Mouse (Mus musculus) MEL (cell line): ENCODE results near the gene Dop1a.
"Not testable (repeated sequence)": the region's sequence is repeated elsewhere in the genome, so short reads cannot be mapped to it uniquely, and the experiment has no call there.

Experiments used
- MAX ChIP-seq: IDR thresholded peaks from 2 replicates; pipeline ENCODE4 v1.6.1; 2011; ENCODE audit warnings: low read length, improper control_type of control experiment
- POLR2AphosphoS5 ChIP-seq: IDR thresholded peaks from 2 replicates; pipeline ENCODE4 v1.6.1; 2012; ENCODE audit warnings: low read depth, borderline replicate concordance, mild to moderate bottlenecking, inconsistent platforms, low read length, moderate library complexity, mixed read lengths
- RCOR1 ChIP-seq: IDR thresholded peaks from 2 replicates; pipeline ENCODE4 v1.6.1; 2012; ENCODE audit warnings: low read depth, mild to moderate bottlenecking, inconsistent platforms, low read length, improper control_type of control experiment
- SIN3A ChIP-seq: IDR thresholded peaks from 2 replicates; pipeline ENCODE4 v1.6.1; 2012; ENCODE audit warnings: low read length, improper control_type of control experiment, inconsistent platforms
- SMC3 ChIP-seq: IDR thresholded peaks from 2 replicates; pipeline ENCODE4 v1.6.1; 2011; ENCODE audit warnings: low read depth, low read length, improper control_type of control experiment

DNA sequence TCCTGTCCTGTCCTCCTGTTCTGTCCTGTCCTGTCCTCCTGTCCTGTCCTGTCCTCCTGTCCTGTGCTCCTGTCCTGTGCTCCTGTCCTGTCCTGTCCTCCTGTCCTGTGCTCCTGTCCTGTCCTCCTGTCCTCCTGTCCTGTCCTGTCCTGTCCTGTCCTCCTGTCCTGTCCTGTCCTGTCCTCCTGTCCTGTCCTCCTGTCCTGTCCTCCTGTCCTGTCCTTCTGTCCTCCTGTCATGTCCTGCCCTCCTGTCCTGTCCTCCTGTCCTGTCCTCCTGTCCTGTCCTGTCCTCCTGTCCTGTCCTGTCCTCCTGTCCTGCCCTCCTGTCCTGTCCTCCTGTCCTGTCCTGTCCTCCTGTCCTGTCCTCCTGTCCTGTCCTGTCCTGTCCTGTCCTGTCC is 130.0 kb downstream of the Dop1a start:
- not testable (repeated sequence) for TF ChIP-seq SMC3, RCOR1, POLR2AphosphoS5, SIN3A, MAX
